Mouse (Mus musculus) MEL (cell line): ENCODE data around the gene Gpr35.

Experiments used
- BHLHE40 ChIP-seq: IDR thresholded peaks from 2 replicates; pipeline ENCODE4 v1.6.1; 2012; ENCODE audit warnings: low read depth, mild to moderate bottlenecking, inconsistent platforms, low read length, improper control_type of control experiment, borderline replicate concordance
- CTCF ChIP-seq, 3 experiments: IDR thresholded peaks in 2 of 3; conservative IDR thresholded peaks in 1 of 3; 2 replicates each; pipeline ENCODE4 v1.5.1; 2011 to 2012; ENCODE audit warnings: low read length in 3 of 3, low read depth in 2 of 3, mild to moderate bottlenecking in 2 of 3, improper control_type of control experiment in 1 of 3, inconsistent platforms in 1 of 3, mixed read lengths in 1 of 3, moderate library complexity in 1 of 3; ENCODE audit not compliant: control insufficient read depth in 1 of 3, insufficient read depth in 1 of 3, poor library complexity in 1 of 3, severe bottlenecking in 1 of 3
- GATA1 ChIP-seq: IDR thresholded peaks from 2 replicates; pipeline ENCODE4 v1.6.1; 2011; ENCODE audit warnings: low read depth, low read length, improper control_type of control experiment
- JUND ChIP-seq: IDR thresholded peaks from 2 replicates; pipeline ENCODE4 v1.6.1; 2011; ENCODE audit warnings: low read depth, mild to moderate bottlenecking, improper control_type of control experiment, low read length
- MAZ ChIP-seq: IDR thresholded peaks from 2 replicates; pipeline ENCODE4 v1.6.1; 2012; ENCODE audit warnings: low read depth, mild to moderate bottlenecking, inconsistent platforms, low read length, improper control_type of control experiment
- MXI1 ChIP-seq: IDR thresholded peaks from 2 replicates; pipeline ENCODE4 v1.6.1; 2011; ENCODE audit warnings: mild to moderate bottlenecking, low read depth, low read length, improper control_type of control experiment
- MYC ChIP-seq: IDR thresholded peaks from 2 replicates; pipeline ENCODE4 v1.6.1; 2011; ENCODE audit warnings: low read depth, mild to moderate bottlenecking, low read length, improper control_type of control experiment, moderate library complexity
- POLR2A ChIP-seq, 2 experiments: IDR thresholded peaks; 2 replicates each; pipeline ENCODE4 v1.6.1; 2011 to 2012; ENCODE audit warnings: low read length in 2 of 2, mild to moderate bottlenecking in 2 of 2, control low read depth in 1 of 2, improper control_type of control experiment in 1 of 2, low read depth in 1 of 2, moderate library complexity in 1 of 2; ENCODE audit not compliant: control insufficient read depth in 1 of 2, insufficient read depth in 1 of 2, poor library complexity in 1 of 2
- POLR2AphosphoS2 ChIP-seq: IDR thresholded peaks from 2 replicates; pipeline ENCODE4 v1.6.1; 2011; ENCODE audit warnings: low read length, improper control_type of control experiment
- RCOR1 ChIP-seq: IDR thresholded peaks from 2 replicates; pipeline ENCODE4 v1.6.1; 2012; ENCODE audit warnings: low read depth, mild to moderate bottlenecking, inconsistent platforms, low read length, improper control_type of control experiment
- ZC3H11A ChIP-seq: IDR thresholded peaks from 2 replicates; pipeline ENCODE4 v1.6.1; 2012; ENCODE audit warnings: low read depth, mild to moderate bottlenecking, inconsistent platforms, low read length, improper control_type of control experiment
- ZMIZ1 ChIP-seq: IDR thresholded peaks from 2 replicates; pipeline ENCODE4 v1.6.1; 2012; ENCODE audit warnings: low read depth, mild to moderate bottlenecking, inconsistent platforms, low read length, improper control_type of control experiment, moderate library complexity

DNA sequence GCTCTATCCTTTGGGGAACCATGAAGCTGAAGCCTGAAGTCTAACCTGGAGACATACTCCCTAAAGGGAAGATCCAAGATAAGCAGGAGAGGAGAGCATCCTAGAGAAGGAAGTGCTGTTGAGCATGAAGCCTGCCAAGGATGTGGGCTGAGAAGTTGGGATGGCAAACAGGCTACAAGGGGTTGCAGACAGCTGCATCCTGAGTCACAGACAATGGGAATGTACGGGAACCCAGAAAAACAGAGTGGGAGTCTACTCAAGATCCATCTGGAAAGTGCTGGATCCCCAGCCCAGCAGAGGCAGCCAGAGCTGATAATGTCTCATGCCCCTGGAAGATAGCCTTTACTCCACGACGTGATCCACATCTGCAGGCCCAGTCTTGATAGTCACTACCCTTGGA is 80.5 kb downstream of the Gpr35 start:
- TF ChIP-seq BHLHE40 (no peak), GATA1 (no peak), RCOR1 (no peak), CTCF (IDR thresholded peaks at IDR 0.05 in 2 of 3, conservative IDR thresholded peaks at IDR 0.05 in 1 of 3; ENCODE audit: control insufficient read depth in 1 of 3, insufficient read depth in 1 of 3, low read depth in 2 of 3, low read length in 3 of 3, poor library complexity in 1 of 3, severe bottlenecking in 1 of 3) (no peak), JUND (no peak), POLR2A (IDR thresholded peaks at IDR 0.05; ENCODE audit: control insufficient read depth in 1 of 2, insufficient read depth in 1 of 2, low read depth in 1 of 2, low read length in 2 of 2, poor library complexity in 1 of 2) (no peak), MAZ (no peak), ZMIZ1 (no peak), ZC3H11A (no peak), MYC (no peak), MXI1 (no peak), POLR2AphosphoS2 (no peak)
